Mouse (Mus musculus) CD4-positive naive resting alpha-beta T cell, adult 57 days (primary cell): Measurements from ENCODE around the gene Lpo. TPM values are rescaled to one million over a fixed set of nuclear protein-coding genes. Genes with fewer than 3 reads are reported as not detected.

Source experiments
- total RNA-seq: library from RNA; stranded (reverse); gene quantifications from one replicate; pipeline ENCODE4 v1.2.4, GENCODE M21; 2023

The Lpo gene
- total RNA-seq = not detected

GRCm38 (mm10) chr11:87828239-87828900 is at the start of gene Lpo:
Gene Lpo, minus strand, starts transcription at chr11:87828289.

GRCm38 (mm10) chr11:87875436-87875835 is 47.3 kb upstream of the Lpo start, which contains the start of gene Epx:
Gene Epx, minus strand, starts transcription at chr11:87875536.

GRCm38 (mm10) chr11:87852690-87853596 is 24.9 kb upstream of the Lpo start, which contains the start of gene Mks1:
Gene Mks1, plus strand, starts transcription at chr11:87853215.

GRCm38 (mm10) chr11:87793460-87793859 is 34.6 kb downstream of the Lpo start, which contains the start of gene Mpo:
Gene Mpo, plus strand, starts transcription at chr11:87793581.

GRCm38 (mm10) chr11:87760301-87761081 is 67.6 kb downstream of the Lpo start, which contains the start of gene Tspoap1:
Gene Tspoap1, plus strand, starts transcription at chr11:87760541.

Other genes with a start within 250 kb of the Lpo start
- 24.1 TPM for gene Mtmr4, start 236.1 kb downstream of the Lpo start, total RNA-seq
- gene Hsf5, start 211.1 kb downstream of the Lpo start, total RNA-seq = not detected
- gene Rnf43, start 165.6 kb downstream of the Lpo start, total RNA-seq = 5.1 TPM
- 160 TPM for gene Supt4a, start 90.7 kb downstream of the Lpo start, total RNA-seq
- 5.2 TPM for gene Tspoap1, start 67.7 kb downstream of the Lpo start, total RNA-seq
- gene Mpo, start 34.7 kb downstream of the Lpo start, total RNA-seq = 1.1 TPM
- 12.7 TPM for gene Mks1, start 24.9 kb upstream of the Lpo start, total RNA-seq
- not detected for gene Epx, start 47.2 kb upstream of the Lpo start, total RNA-seq
- not detected for gene Olfr462, start 64.0 kb upstream of the Lpo start, total RNA-seq
- gene Olfr463, start 69.1 kb upstream of the Lpo start, total RNA-seq = not detected
- gene Olfr464, start 92.7 kb upstream of the Lpo start, total RNA-seq = not detected
- gene Dynll2, start 159.2 kb upstream of the Lpo start, total RNA-seq = 25.2 TPM
- gene Srsf1, start 219.1 kb upstream of the Lpo start, total RNA-seq = 328 TPM
- gene Vezf1, start 240.0 kb upstream of the Lpo start, total RNA-seq = 50.8 TPM